Mouse (Mus musculus) embryonic facial prominence, embryonic 11.5 days (tissue): Measurements from ENCODE around the gene Cnot1. TPM values are rescaled to one million over a fixed set of nuclear protein-coding genes. Genes with fewer than 3 reads are reported as not detected.

ENCODE experiments used
- ATAC-seq: fragments of 200-750 bp; cut with Nextera tagmentation; replicated peaks from 2 replicates; pipeline ENCODE4 v1.8.0; 2017; ENCODE audit warnings: low read depth; ENCODE audit not compliant: insufficient number of reproducible peaks, low FRiP score, low TSS enrichment
- DNase-seq: peaks from one replicate; pipeline ENCODE4 v3.0.0-alpha.2; 2015; ENCODE audit warnings: low spot score
- H3K27ac ChIP-seq: fragments of 300-500 bp; sonication (generic); replicated peaks from 2 replicates; pipeline ENCODE4 v1.5.1; 2014; ENCODE audit warnings: mild to moderate bottlenecking, low read depth, low read length, control low read depth
- H3K27me3 ChIP-seq: fragments of 300-500 bp; sonication (generic); 2 replicates; pipeline ENCODE4 v1.6.1; 2014; ENCODE audit warnings: mild to moderate bottlenecking, low read length, moderate library complexity, mixed read lengths; ENCODE audit not compliant: control insufficient read depth, insufficient read depth
- H3K36me3 ChIP-seq: fragments of 300-500 bp; sonication (generic); replicated peaks from 2 replicates; pipeline ENCODE4 v1.6.1; 2014; ENCODE audit warnings: low read depth, mild to moderate bottlenecking, low read length, moderate library complexity, mixed read lengths; ENCODE audit not compliant: control insufficient read depth, insufficient read depth
- H3K4me1 ChIP-seq: fragments of 300-500 bp; sonication (generic); 2 replicates; pipeline ENCODE4 v1.6.1; 2014; ENCODE audit warnings: low read length, mixed read lengths; ENCODE audit not compliant: control insufficient read depth, insufficient read depth
- H3K4me2 ChIP-seq: fragments of 300-500 bp; sonication (generic); 2 replicates; pipeline ENCODE4 v1.6.1; 2014; ENCODE audit warnings: low read depth, mild to moderate bottlenecking, control low read depth, low read length, moderate library complexity
- H3K4me3 ChIP-seq: fragments of 300-500 bp; sonication (generic); 2 replicates; pipeline ENCODE4 v1.5.1; 2014; ENCODE audit warnings: low read depth, low read length, control low read depth
- H3K9ac ChIP-seq: fragments of 300-500 bp; sonication (generic); replicated peaks from 2 replicates; pipeline ENCODE4 v1.6.1; 2014; ENCODE audit warnings: mild to moderate bottlenecking, control low read depth, low read length
- H3K9me3 ChIP-seq: fragments of 300-500 bp; sonication (generic); replicated peaks from 2 replicates; pipeline ENCODE4 v1.6.1; 2016; ENCODE audit warnings: mild to moderate bottlenecking, low read length, inconsistent platforms, mixed read lengths; ENCODE audit not compliant: control insufficient read depth
- whole genome bisulfite sequencing: fragments of 180-500 bp; shearing (Covaris S2); extraction: QIAGEN DNeasy Blood & Tissue Kit; methylation state at CpG from one replicate; pipeline ENCODE4 v1.1.7; 2014; 5-methylcytosine and 5-hydroxymethylcytosine counted together
- microRNA-seq: library from miRNA; unstranded; fragments of <30 nt; microRNA quantifications from one replicate; pipeline ENCODE4, GENCODE M21; 2016; ENCODE audit warnings: borderline number of aligned reads
- polyA plus RNA-seq: library from polyadenylated mRNA; unstranded; fragments of >200 nt; fragmentation: Nextera tagmentation; extraction: Ambion mirVana; gene quantifications from 2 replicates; pipeline ENCODE4 v1.2.1, GENCODE M21; 2014

Cnot1 gene
- polyA plus RNA-seq, 1 experiment from 2014 or later: 119 TPM

DNA sequence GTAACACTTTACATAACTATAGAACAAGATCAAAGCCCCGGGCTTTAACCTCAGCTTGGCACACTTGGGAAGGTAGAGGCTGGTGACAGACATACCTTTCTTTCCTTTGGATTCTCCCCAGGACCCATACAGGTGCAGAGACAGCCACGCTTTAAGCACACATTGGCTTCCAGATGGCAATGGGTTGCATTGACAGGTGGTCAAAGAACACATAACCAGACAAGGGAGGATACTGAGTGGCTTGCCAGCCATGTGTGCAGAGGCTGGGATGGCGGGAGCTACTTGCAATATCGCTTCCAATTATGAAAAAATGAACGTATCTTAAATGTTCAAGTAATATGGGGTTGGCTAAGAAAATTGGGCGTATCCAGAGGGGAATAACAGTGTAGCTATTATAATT, 135.4 kb downstream of the Cnot1 start:
- WGBS: 83% methylated on average over 6 of the region's 6 CpGs
- peaks cover 8% of the 10 kb centered on the region; the same call in 1 of the 2 replicates for H3K27me3 ChIP-seq
- no peaks in the 10 kb centered on the region for H3K36me3 ChIP-seq
- no peak overlapping the region for H3K4me3 ChIP-seq
- no peak overlapping the region for H3K9ac ChIP-seq
- H3K4me2 ChIP-seq: no peak overlapping the region
- H3K27ac ChIP-seq: no peak overlapping the region
- no peaks in the 10 kb centered on the region for H3K4me1 ChIP-seq
- no peaks in the 10 kb centered on the region for H3K9me3 ChIP-seq
- ATAC-seq (no peak), DNase-seq (no peak)

DNA sequence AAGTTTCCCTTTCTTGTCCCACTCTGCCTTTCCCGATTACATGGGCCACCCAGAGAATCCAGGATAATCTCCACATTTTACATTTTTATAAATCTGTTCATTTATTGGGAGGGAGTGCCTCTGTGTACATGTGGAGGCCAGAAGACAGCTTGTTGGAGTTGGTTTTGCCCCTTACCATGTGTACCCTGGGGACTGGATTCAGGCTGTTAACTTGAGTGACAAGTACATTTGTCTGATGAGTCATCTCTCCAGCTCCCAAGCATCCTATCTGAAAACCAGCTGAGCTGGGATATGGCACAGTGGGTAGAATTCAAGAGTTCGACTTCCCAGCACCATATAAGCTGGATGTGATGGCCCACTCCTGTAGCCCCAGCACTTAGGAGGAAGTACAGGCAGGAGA, 137.3 kb downstream of the Cnot1 start:
- Histone ChIP-seq H3K27me3 (no peaks in the 10 kb centered on the region), H3K4me2 (no peak overlapping the region), H3K36me3 (no peaks in the 10 kb centered on the region), H3K4me3 (no peak overlapping the region), H3K9ac (no peak overlapping the region), H3K27ac (no peak overlapping the region), H3K9me3 (no peaks in the 10 kb centered on the region), H3K4me1 (no peaks in the 10 kb centered on the region)
- ATAC-seq (no peak), DNase-seq (no peak)
- 88% methylated on average over 2 of the region's 2 CpGs for WGBS

Small RNA genes lying within 50 kb of the gene (microRNA-seq; reads per million reads assigned to microRNA genes)
- gene Mir7073: 1.9 reads per million

Other genes with a start within 250 kb of the Cnot1 start
- not detected in 2 replicates for gene Prss54, start 231.1 kb downstream of the Cnot1 start, polyA plus RNA-seq
- gene Gins3, start 174.0 kb downstream of the Cnot1 start, polyA plus RNA-seq: 32.5 and 35.3 TPM in 2 replicates
- gene Ndrg4, start 130.5 kb downstream of the Cnot1 start, polyA plus RNA-seq: 21.2 and 26.4 TPM in 2 replicates
- 20.1 and 21.0 TPM in 2 replicates for gene Setd6, start 91.6 kb downstream of the Cnot1 start, polyA plus RNA-seq
- 402 and 452 TPM in 2 replicates for gene Sap18b, start 17.9 kb upstream of the Cnot1 start, polyA plus RNA-seq
- 15.2 and 15.4 TPM in 2 replicates for gene Slc38a7, start 46.1 kb upstream of the Cnot1 start, polyA plus RNA-seq
- 79.8 and 95.8 TPM in 2 replicates for gene Got2, start 81.1 kb upstream of the Cnot1 start, polyA plus RNA-seq